Mouse (Mus musculus): ENCODE results near the gene Shoc2. TPM values are rescaled to one million over a fixed set of nuclear protein-coding genes. Genes with fewer than 3 reads are reported as not detected.

Shoc2 gene
- total RNA-seq, 2 experiments from 2014 or later, result 50.3 to 56.3 TPM

- no peak for DNase-seq (ENCODE audit: low spot score in 2 of 2)
These were observed 137.2 kb downstream of the Shoc2 start for GRCm38 (mm10) chr19:54081303-54081702.

GRCm38 (mm10) chr19:54081716-54082165 is 137.6 kb downstream of the Shoc2 start:
- DNase-seq (ENCODE audit: low spot score in 2 of 2), result no peak

Other genes with a start within 250 kb of the Shoc2 start
- 100 to 1,000 TPM; 110 to 118 TPM for gene Pdcd4, start 52.1 kb upstream of the Shoc2 start, total RNA-seq (2021)
- gene Bbip1, start 321 bp downstream of the Shoc2 start, total RNA-seq (2021), result 10 to 100 TPM; 91.9 to 92.8 TPM
- gene Adra2a, start 99.8 kb downstream of the Shoc2 start, total RNA-seq (2021), result 10 to 100 TPM; 15.2 to 16.3 TPM